Mouse (Mus musculus): Measurements from ENCODE around the gene Snx3.

- no peak for TF ChIP-seq CTCF (IDR thresholded peaks at IDR 0.05; ENCODE audit: insufficient read depth, low read depth, low read length)
- TF ChIP-seq POLR2A (IDR thresholded peaks at IDR 0.05; ENCODE audit: insufficient read depth, low read depth, low read length), result no peak
These were observed 76.4 kb downstream of the Snx3 start for GRCm38 (mm10) chr10:42578281-42578675.
